Mouse (Mus musculus) liver, adult 2 months (tissue): Measurements from ENCODE around the gene Rnls.
A peak's percentile ranks its signal among the peaks of the same experiment; 100 is the strongest.

Source experiments
- CTCF ChIP-seq: fragments of 200-500 bp; IDR thresholded peaks from 2 replicates; pipeline ENCODE4 v1.5.1; 2011; ENCODE audit warnings: low read depth, low read length, control low read depth
- POLR2A ChIP-seq: fragments of 200-500 bp; IDR thresholded peaks from 2 replicates; pipeline ENCODE4 v1.6.1; 2011; ENCODE audit warnings: low read length, control low read depth; ENCODE audit not compliant: insufficient read depth; ENCODE audit errors: extremely low read depth

GRCm38 (mm10) chr19:33268044-33268443, 124.1 kb downstream of the Rnls start:
- TF ChIP-seq POLR2A (no peak), CTCF (peak; percentile 76)
